Mouse (Mus musculus) embryo, embryonic 10.5 days (tissue): ENCODE results near the gene Zfp36.

ENCODE experiments used
- DNase-seq: peaks from one replicate; pipeline ENCODE4 v3.0.0-alpha.2; 2015; ENCODE audit warnings: low spot score

The Zfp36 gene

DNA sequence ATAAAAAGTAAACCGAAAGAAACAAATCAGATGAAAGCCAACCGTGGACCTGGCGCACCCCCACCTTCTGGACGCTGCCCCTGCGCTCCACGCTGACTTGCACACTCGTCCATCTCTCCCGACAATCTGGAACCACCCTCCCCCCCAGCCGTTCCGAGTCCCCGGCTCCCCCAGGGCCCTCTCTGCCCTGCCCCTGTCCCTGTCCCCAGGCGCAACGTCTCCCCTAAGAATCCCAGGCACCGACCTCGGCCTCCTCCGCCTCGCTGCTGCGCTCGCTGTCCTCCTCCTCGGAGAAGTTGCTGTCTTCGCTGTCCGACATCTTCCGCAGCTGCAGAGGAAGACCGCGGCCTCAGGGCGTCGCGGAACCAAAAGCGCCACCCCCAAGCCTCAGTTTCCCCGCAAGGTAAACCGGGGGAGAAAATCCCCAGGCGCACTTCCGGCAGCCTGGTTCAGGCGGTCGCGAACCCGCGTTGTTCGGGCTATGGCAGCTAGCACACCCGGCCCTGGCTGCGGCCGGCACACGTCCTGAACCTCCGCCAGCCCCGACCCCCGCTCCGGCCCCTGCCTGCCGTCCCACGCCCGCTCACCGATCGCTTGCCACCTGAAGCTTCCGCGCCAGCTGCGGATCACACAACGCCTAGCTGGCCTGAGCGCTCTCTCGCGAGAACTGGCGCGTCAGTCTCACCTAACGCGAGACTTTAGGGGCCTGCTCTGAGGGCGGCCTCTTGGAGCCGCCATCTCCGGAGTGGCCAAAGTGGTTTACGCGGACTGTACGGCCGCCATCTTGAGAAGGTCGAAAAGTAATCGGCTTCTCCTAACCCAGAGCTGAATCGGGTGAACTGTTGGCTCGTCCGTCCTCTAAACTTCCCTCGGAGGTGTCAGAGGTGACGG lies 41.7 kb downstream of the Zfp36 start, which contains the start of gene Supt5:
Gene Supt5 (minus strand): TSS at position 639 of the 891 bp plus-strand sequence.
- DNase-seq, result peak; percentile 100

DNA sequence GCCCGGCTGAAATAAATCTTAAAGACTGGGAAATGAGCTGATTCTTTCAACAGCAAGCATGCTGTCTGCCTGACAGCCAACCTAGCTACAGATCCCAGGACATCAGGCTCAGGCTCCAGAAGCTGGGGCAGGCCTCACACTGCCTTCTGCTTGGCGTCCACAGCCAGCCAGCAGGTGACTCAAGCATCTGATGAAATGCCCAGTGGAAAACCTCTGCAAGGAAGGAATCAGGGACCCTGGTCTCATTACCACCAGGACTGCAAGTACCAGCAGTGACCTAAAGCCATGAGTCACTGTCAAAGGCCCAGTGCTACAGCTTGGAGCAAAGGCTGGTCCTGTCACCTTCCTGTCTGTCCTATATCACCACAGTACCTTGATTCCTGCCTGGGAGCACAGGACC lies 44.6 kb downstream of the Zfp36 start:
- no peak for DNase-seq

- DNase-seq, result no peak
Observed at GRCm38 (mm10) chr7:28334534-28334933, 45.5 kb downstream of the Zfp36 start.

GRCm38 (mm10) chr7:28328260-28328659 lies 51.8 kb downstream of the Zfp36 start:
- no peak for DNase-seq
